Mouse (Mus musculus) frontal cortex, postnatal 10 days (tissue): ENCODE data around the gene Skp1a.
"Not testable (repeated sequence)": the region's sequence is repeated elsewhere in the genome, so short reads cannot be mapped to it uniquely, and the experiment has no call there.

Source experiments
- DNase-seq, 2 experiments: peaks; one replicate each; pipeline ENCODE4 v3.0.0; 2022; ENCODE audit warnings: low spot score in 2 of 2, mixed read lengths in 1 of 2

Gene Skp1a

DNA sequence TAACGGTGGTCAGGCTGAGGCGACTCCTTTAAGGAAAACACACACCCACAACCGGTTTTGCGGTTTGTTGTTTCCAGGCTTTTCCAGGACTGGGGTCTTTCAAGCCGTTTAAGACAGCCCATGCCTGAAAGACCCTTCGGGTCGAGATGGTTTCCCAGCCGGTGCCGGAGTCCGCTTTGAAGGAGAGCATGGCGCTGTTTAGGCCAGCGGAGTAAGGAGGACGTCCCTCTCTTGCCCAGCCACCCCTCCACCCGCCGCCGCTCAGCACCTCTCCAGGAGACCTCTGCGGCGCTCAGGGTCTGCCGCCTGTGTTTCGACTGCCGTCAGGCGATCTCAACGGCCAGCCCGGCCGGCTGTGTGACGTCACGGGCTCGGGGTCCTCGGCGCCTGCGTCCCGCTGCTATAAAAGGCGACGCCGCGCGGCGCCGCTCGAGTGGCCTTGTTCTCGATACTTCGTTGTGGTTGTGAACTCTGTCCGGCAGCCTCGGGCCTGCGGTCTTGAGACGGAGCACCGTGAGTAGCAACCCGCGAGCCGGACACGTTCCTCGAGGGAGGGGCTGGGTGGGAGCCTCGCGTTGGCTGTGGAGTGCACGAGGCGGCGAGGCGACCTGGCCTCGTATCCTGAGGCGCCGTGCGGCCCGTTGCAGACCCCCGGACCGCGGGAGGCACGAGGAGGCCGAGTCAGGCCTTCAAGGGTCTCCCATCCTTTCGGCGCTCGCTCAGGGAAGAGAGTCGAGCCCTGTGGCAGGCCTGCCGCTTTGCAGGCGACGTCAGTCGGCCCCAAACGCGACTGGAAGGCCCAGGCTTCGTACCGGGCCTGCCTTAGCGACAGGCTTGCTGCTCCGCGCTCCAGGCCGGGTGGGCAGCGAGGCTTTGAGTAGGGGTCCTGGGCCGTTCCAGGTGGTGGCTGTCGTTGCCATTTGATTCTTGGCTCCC, at the start of gene Skp1a:
Gene Skp1a, plus strand, starts transcription at position 390 of the 936 bp plus-strand sequence.
- peak; percentile 79 to 92 for DNase-seq

DNA sequence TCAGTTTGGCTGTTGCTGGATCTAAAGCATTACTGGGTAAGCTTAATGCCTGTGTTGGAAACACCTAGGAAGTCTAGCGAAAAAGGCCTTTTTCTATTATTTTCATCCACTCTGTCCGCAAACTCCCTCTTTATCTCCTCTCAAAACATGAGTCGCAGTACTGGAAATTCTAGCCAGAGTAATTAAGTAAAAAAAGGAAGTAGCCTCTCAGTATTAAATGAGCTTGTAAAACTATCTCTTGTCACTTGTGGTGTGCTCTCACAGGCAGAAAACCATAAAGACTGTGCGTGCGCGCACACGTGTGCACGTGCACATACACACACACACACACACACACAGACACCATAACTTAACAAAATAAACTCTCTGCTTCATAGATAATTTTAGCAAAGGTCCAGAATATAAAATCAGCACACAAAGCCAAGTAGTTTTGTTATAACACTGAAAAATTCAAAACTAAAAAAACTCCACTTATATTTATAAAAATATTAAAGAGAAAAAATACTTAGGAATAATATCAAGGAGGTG, 35.2 kb upstream of the Skp1a start:
- not testable (repeated sequence) for DNase-seq

DNA sequence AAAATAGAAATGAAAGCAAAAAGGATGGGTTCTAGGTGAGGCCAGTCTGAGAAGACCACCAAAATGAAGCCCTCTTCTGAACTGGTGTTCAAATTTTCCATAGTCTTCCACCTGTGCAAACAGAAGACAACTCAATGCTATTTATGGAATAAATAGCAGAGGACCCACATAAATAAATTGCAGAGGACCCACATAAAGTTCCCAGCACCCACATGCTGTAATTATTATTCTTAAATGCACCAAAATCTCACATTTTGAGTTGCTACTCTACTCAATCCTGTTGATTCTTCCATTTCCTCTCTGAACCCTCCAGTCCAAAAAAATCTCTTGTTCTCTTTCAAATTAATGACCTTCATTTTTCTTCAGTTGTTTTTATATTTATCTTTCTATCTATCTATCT, 17.9 kb upstream of the Skp1a start, which contains the start of gene Olfr1371:
Gene Olfr1371, minus strand, starts transcription at position 101 of the 400 bp plus-strand sequence.
- DNase-seq: no peak

DNA sequence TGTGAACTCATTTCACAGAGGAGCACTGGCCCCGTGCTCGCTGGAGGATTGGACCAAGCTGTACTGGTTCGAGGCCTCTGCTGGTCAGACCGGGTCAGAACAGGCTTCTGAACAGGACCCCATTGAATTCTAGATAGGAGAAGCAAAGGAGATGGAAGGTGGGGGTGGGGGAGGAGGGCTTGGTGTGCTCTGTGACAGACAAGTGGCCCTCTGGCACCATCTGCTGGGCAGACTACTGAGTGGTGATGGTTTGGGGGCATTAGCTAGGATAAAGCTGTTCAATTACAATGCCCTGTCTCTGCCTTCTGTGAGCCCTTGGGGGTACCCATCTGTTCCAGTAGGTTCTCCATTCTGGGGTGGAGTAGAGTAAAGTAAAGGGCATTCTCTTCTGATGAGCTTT, 11.5 kb upstream of the Skp1a start:
- DNase-seq: peak; percentile 15 to 62

DNA sequence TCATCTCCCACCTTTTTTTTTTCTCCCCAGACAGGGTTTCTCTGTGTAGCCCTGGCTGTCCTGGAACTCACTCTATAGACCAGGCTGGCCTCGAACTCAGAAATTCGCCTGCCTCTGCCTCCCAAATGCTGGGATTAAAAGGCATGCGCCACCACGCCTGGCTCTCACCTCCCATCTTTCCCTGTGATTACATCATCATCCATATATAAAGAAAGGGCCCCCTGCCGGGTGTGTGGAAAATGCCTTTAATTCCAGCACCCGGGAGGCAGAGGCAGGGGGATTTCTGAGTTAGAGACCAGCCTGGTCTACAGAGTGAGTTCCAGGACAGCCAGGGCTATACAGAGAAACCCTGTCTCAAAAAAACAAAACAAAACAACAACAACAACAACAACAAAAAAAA, 9.9 kb upstream of the Skp1a start:
- DNase-seq: not testable (repeated sequence)

DNA sequence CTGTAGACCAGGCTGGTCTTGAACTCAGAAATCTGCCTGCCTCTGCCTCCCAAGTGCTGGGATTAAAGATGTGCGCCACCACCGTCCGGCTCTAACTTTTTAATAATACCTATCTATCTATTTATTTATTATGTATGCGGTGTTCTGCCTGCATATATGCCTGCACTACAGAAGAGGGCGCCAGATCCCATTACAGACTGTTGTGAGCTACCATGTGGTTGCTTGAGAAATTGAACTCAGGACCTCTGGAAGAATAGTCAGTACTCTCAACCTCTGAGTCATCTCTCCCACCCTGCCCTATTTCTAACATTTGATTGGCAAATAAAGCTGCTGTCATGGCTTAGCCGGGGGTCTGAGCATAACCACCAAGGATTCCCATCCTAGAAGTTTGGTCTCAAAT, 8.9 kb upstream of the Skp1a start:
- DNase-seq: no peak

DNA sequence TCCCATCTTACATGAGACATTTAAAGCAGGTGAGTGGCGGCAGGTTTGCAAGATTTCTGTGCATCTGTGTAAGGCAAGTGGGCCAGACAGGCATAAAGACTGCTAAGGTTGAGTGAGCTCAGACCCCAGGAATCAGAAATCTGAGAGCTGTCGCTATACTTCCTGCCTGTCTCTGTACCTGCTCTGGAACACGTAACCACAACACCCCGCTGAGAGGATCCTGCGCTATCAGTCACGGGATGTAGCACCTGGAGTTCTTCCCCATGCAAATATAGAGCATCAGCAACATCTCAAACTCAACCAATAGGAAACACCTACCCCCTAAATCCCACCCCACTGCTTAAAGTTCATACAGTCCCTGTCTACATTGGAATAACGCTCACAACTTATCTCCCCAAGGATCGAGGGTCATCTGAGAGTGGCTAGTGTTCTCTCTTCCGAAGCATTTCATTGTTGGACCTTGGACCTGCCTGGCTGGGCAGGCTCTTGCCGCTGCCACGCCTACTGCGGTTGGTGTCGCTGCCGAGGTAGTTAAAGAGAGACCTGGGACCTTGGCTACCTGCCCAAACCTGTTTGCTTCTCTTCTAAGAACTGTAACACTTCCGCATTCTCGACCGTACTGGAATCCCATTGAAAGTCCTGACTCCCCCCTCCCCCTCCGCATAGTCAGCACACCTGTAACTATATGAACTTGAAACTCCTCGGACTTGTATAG, 7.7 kb upstream of the Skp1a start:
- no peak for DNase-seq

DNA sequence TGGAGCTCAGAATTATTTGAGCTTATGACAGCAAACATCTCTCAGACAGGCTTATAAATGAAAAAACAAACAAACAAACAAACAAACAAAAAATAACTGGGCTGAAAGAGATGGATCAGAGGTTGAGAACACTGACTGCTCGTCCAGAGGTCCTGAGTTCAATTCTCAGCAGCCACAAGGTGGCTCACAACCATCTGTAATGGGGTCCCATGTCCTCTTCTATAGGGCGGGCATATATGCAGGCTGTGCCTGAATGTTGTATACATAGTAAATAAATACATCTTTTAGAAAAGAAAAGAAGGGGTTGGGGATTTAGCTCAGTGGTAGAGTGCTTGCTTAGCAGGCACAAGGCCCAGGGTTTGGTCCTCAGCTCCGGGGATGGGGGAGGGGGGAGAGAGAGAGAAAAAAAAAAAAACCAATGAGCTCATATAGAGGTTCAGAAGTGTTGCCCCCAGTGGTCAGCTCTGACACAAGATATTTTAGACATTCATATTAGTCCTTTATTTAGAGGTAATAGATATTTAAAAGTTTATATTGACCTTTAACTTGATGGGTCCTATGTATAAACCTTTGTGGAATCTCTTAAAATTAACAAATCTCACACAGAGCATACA, 5.7 kb upstream of the Skp1a start:
- no peak for DNase-seq

DNA sequence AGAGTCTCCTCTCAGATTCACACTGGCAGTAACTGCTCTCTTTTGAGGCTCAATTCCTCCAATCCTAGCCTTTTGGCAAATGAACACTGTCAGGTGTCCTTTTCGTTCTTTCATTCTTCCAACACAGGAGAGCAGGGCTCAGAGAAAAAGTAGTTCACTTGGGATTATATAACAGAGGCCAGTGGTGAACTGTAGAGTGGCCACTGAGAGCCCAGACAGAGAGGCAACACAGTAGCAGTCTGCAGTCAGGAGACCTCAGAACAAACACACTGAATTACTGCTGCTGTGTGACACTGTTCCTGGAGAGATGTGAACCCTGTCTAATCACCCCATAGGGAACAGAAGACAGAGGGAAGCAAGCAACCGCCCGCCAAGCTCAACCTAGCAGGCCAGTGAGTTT, 4.7 kb upstream of the Skp1a start:
- DNase-seq: no peak

DNA sequence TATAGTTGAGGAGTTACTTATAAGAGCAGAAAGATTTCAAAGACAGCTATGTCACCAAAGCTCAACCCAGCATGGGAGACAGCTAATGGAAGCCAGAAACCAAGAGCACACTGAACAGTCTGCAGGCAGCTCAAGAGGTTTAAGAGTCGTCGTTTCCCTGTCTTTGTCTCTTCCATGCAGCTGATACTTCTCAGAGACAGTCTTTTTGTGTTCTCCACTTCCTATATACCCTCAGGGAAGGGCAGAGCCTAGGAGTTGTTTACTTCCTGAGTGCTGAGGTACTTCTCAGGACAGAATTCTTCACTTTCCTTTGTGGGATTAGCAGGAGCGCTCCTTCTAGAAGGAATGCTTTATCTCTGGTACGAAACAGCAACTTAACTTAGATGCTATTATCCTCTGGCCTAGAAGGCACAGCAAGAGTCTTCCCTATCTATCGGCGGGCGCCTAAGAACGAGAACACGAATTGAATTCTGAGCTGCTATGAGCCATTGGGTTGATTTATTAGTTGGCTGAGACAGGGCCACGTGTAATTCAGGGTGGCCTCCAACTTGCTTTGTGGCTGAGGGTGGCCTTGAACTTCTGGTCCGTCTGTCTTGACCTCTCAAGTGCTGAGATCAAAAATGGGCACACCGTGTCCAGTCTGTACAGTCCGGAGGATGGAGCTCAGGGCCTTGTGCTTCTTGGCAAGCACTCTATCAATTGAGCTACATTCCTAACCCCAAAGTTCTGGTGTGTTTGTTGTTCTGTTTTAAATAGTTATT, 4.1 kb upstream of the Skp1a start:
- DNase-seq: no peak

DNA sequence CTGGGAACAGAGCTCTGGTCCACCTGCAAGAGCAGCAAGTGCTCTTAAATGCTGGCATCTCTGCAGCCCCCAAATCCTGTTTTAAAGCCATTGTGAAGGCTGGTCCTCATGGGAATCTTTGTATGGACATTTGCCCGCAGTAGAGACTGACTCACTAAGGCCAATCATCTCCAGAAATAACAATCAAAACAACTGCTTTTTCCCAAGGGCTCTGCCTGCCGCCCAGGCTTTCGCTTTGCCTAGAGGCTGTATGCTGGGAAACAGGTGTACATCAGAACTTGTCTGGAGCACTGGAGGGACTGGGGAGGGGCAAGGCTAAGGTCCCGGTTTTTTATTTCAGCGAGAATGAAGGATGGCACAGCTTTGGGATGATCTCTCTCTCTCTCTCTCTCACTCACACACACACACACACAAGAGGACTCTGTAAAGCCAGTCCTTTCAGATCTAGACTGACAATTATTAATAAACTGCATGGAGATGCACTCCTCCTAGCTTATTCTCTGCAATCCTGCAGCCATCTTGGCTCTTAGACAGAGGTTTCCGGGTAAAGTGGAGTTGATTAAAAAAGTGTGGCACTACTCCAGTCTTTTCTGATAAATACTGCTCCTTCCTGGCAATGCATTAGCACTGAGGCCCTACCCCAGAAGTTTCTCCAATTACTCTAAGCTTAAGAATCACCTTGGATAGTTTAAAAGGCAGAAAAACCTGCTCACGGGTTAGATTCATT, 2.9 kb upstream of the Skp1a start:
- DNase-seq: no peak

DNA sequence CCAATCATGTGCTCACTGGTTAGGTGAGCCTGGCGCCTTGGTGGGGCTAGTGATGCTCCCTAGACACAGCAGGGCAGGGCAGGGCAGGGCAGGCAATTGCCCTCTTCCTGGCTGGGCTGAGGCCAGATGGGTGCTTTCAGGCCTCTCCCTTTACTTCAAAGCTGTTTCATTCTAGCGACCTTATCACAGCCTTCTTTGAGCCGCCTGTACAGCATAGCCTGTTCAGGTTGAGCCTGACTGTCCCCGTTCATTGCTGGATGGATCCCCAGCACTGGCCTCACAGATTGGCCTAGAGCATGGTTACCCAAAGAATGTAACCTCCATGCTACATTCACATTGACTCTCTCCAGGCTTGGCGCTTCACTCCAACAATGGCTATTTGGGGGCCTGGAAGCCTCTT, 1.1 kb upstream of the Skp1a start:
- no peak for DNase-seq

DNA sequence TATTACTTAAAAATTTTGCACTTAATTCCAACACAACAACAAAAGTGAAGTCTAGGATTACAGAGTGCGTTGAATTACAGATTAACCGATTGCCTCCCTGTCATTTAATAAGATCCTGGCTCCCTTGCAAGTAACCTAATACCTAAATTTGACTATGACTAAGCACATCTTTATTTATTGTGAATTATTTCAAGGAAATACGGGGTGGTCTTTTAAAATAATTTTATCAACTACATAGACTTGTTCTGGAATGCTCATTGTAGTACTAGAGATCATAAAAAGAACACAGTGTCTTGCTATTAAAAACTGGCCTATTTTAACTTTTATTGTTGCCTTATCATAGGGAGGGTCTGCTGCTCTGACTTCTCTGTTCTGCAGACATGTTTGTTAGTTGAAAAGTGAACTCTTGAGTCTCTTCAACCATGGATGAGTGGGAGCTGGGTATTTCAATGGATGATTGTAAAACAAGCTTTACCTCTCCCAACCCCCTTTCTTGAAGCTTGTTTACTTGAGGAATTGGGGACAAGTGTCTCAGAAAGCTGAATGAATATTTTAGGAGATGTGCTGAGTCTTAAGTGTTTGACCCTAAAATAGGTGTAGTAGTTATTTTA, 1.4 kb downstream of the Skp1a start:
- DNase-seq: no peak

DNA sequence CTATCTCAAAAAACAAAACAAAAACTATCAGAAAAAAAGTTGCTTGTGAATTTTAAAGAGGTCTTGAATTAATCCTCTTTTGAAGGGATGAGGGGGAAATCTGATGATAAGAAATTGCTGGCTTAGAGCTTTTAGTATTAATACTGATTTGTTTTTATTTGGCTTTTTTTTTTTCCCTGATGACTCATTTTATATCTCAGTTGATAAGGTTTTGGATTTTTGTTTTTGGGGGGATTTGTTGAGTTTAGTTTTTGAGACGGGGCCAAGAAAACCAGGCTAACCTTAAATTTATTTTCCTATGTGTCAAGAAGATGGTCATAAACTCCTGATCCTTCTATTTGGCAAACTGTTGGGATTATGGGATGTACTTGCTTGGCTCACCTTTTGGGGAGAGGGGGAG, 2.1 kb downstream of the Skp1a start:
- no peak for DNase-seq

DNA sequence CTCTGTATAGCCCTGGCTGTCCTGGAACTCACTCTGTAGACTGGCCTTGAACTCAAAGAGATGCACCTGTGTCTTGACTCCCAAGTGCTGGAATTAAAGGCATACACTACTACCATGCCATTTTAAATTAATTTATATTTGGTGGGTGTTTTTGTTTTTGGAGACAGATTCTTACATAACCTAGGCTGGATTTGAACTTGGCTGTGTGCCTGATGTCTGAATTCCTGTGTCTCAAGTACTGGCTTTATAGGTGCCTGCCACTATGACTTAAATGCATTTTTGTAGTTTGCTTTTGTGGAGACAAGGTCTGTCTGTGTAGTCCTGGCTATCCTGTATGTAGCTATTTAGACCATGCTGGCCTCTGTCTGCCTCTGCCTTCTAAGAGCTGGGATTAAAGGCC, 2.7 kb downstream of the Skp1a start:
- no peak for DNase-seq

DNA sequence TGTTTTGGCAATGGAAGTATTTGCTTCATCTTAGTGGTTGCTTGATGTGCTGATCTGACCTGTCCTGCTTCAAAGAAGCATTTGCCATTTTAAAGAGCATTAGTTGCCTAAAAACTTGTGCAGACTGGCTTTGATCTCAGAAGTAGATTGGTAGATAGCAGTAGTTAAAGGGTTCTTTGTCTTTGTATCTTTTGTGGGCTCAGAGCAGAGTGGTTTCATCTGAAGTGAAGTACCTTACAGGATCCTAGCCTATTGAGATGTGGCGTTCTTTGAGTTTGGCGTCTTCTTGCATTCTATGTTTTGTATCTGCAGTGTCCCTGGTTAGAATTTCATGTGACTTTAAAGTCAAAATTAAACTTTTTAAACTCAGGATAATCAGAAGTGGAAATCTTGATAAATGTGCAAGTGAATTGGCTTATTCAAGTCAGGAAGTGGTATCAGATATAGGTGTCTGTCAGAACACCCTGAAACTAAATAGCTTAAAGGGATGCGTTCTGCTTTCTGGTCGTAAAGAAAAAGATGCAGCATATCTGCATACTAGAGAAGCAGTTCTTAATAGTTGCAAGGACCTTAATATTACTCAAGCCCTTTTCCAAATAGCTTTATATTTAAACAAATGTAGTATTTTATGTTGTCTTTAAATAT, 9.2 kb downstream of the Skp1a start:
- DNase-seq: no peak

DNA sequence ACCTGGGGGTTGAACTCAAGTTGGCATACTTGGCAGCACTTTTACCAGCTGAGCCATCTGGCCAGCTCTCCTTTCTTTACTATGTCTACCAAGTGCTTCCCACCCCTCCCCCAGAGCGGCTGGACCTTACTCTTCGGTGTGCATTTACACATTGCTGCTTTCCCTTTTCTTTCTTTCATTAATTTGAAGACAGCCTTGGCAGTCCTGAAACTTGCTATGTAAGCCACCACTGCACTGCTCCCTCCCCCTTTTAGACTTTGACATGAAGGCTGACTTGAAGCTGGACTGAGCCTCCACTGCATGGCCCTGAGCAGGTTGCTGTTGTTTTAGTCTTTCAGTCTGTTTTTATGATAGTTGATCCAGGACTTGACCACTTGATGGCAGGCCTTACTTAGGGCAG, 17.7 kb downstream of the Skp1a start:
- DNase-seq: no peak

DNA sequence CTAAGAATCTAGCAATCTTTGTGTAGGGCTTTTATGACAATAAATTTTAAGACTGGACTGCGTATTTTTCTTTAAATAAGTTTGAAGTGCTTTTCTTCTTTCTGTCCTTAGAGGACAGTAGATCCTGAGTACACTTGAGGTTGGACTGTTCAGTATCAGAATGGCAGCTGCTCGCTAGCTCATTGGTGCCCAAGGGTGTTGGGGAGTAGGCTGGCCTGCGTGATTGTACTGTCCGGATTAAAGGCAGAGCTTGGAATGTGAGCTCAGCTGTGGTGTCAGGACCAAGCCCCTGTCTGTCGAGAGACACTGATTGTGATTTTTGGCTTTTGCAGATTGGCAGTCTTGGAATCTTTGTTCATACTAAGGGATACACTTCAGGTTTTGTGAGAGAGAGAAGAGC, 20.0 kb downstream of the Skp1a start:
- DNase-seq: no peak

DNA sequence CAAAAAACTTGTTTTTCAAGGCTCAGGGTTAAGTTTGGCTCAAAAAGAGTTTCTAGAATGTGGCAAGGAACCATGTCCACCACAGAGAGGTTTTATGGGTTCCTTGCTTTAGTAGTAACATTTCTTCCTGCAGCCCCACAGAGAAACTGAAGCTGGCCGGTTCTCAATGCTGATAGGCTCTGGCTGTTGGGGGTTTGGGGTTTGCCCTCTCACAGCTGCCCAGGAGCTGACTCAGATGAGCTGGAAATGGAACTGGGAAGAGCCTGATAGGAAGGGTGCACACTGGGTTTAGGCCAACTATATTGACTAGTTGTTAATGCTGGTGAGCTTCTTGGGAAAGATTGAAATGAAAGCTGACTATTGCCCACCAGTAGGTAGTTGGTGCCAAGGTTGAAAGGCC, 20.9 kb downstream of the Skp1a start:
- DNase-seq: no peak
